Mouse (Mus musculus) neural tube, embryonic 12.5 days (tissue): ENCODE data around the gene Tmem221. TPM values are rescaled to one million over a fixed set of nuclear protein-coding genes. Genes with fewer than 3 reads are reported as not detected.

Experiments used
- ATAC-seq: fragments of 200-750 bp; cut with Nextera tagmentation; 2 replicates; pipeline ENCODE4 v1.8.0; 2017; ENCODE audit warnings: low read depth, mild to moderate bottlenecking, moderate TSS enrichment, moderate library complexity; ENCODE audit not compliant: low FRiP score
- H3K27ac ChIP-seq: fragments of 300-500 bp; sonication (generic); 2 replicates; pipeline ENCODE4 v1.5.1; 2016
- H3K27me3 ChIP-seq: fragments of 300-500 bp; sonication (generic); replicated peaks from 2 replicates; pipeline ENCODE4 v1.6.1; 2016; ENCODE audit warnings: mild to moderate bottlenecking
- H3K36me3 ChIP-seq: fragments of 300-500 bp; sonication (generic); 2 replicates; pipeline ENCODE4 v1.6.1; 2016; ENCODE audit warnings: mild to moderate bottlenecking
- H3K4me1 ChIP-seq: fragments of 300-500 bp; sonication (generic); 2 replicates; pipeline ENCODE4 v1.6.1; 2016
- H3K4me2 ChIP-seq: fragments of 300-500 bp; sonication (generic); replicated peaks from 2 replicates; pipeline ENCODE4 v1.6.1; 2016; ENCODE audit warnings: mild to moderate bottlenecking
- H3K4me3 ChIP-seq: fragments of 300-500 bp; sonication (generic); 2 replicates; pipeline ENCODE4 v1.5.1; 2016
- H3K9ac ChIP-seq: fragments of 300-500 bp; sonication (generic); 2 replicates; pipeline ENCODE4 v1.6.1; 2016; ENCODE audit warnings: mild to moderate bottlenecking
- H3K9me3 ChIP-seq: fragments of 300-500 bp; sonication (generic); 2 replicates; pipeline ENCODE4 v1.6.1; 2016; ENCODE audit warnings: mild to moderate bottlenecking
- WGBS: fragments of 180-500 bp; shearing (Covaris S2); methylation state at CpG from one replicate; pipeline ENCODE4 v1.1.7; 2016; 5-methylcytosine and 5-hydroxymethylcytosine counted together
- polyA plus RNA-seq: library from polyadenylated mRNA; unstranded; fragments of >200 nt; fragmentation: Nextera tagmentation; extraction: Ambion mirVana; gene quantifications from 2 replicates; pipeline ENCODE4 v1.2.1, GENCODE M21; 2016

The Tmem221 gene
- polyA plus RNA-seq, 1 experiment from 2014 or later: 0.11 TPM

GRCm38 (mm10) chr8:71574426-71574825, 15.8 kb upstream of the Tmem221 start:
- peaks cover 20% of the 10 kb centered on the region for H3K4me1 ChIP-seq
- H3K9ac ChIP-seq: no peak overlapping the region
- WGBS: 78% methylated on average over 7 of the region's 7 CpGs
- H3K9me3 ChIP-seq: no peaks in the 10 kb centered on the region
- ATAC-seq: no peak
- H3K4me3 ChIP-seq: no peak overlapping the region
- H3K36me3 ChIP-seq: peaks cover 2% of the 10 kb centered on the region; the same call in 1 of the 2 replicates
- no peaks in the 10 kb centered on the region for H3K27me3 ChIP-seq
- H3K4me2 ChIP-seq: no peak overlapping the region
- no peak overlapping the region for H3K27ac ChIP-seq

GRCm38 (mm10) chr8:71572847-71573633, 14.4 kb upstream of the Tmem221 start:
- no peaks in the 10 kb centered on the region for H3K36me3 ChIP-seq
- H3K4me1 ChIP-seq: peaks cover 28% of the 10 kb centered on the region
- no peak overlapping the region for H3K4me3 ChIP-seq
- H3K9ac ChIP-seq: 0 out of 2 replicates have a peak overlapping the region, but pooled peaks have one; percentile 8
- no peak for ATAC-seq
- WGBS: 76% methylated on average over 9 of the region's 9 CpGs
- H3K27ac ChIP-seq: no peak overlapping the region; the same call in 1 of the 2 replicates
- peaks cover 10% of the 10 kb centered on the region for H3K27me3 ChIP-seq
- peak overlapping the region; percentile 89 for H3K4me2 ChIP-seq
- no peaks in the 10 kb centered on the region for H3K9me3 ChIP-seq

DNA sequence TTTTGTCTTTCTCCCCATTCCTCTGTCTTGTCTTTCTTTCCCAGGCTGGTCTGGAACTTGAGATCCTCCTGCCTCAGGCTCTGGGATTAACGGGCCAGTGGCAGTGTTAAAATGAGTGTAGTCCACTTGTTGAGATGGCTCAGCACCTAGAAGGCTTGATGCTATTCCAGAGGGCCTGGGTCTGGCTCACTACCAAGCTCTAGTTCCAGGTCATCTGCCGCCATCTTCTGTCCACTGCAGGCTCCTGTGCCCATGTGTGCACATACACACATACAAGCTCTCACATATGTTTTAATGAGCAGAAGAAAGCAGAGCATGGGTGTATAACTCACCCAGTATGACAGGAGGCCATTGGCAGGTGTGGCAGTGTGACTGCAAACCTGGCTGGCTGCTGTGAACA, 13.4 kb upstream of the Tmem221 start:
- H3K4me3 ChIP-seq: no peak overlapping the region
- peak overlapping the region; percentile 89; the same call in 1 of the 2 replicates for H3K4me2 ChIP-seq
- no peak overlapping the region for H3K9ac ChIP-seq
- H3K27ac ChIP-seq: no peak overlapping the region
- H3K9me3 ChIP-seq: no peaks in the 10 kb centered on the region
- ATAC-seq: no peak
- H3K36me3 ChIP-seq: no peaks in the 10 kb centered on the region
- peaks cover 28% of the 10 kb centered on the region for H3K4me1 ChIP-seq
- 87% methylated on average over 2 of the region's 2 CpGs for WGBS
- H3K27me3 ChIP-seq: peaks cover 11% of the 10 kb centered on the region

GRCm38 (mm10) chr8:71570291-71570954, 11.8 kb upstream of the Tmem221 start:
- no peaks in the 10 kb centered on the region for H3K36me3 ChIP-seq
- H3K4me2 ChIP-seq: peak overlapping the region; percentile 89
- under 1% methylated on average over 41 of the region's 41 CpGs for WGBS
- peak overlapping the region; percentile 61 for H3K4me3 ChIP-seq
- H3K27me3 ChIP-seq: peaks cover 20% of the 10 kb centered on the region
- H3K4me1 ChIP-seq: peaks cover 28% of the 10 kb centered on the region
- H3K9ac ChIP-seq: peak overlapping the region; percentile 72
- H3K27ac ChIP-seq: peak overlapping the region; percentile 50
- peak; percentile 84 for ATAC-seq
- H3K9me3 ChIP-seq: no peaks in the 10 kb centered on the region

DNA sequence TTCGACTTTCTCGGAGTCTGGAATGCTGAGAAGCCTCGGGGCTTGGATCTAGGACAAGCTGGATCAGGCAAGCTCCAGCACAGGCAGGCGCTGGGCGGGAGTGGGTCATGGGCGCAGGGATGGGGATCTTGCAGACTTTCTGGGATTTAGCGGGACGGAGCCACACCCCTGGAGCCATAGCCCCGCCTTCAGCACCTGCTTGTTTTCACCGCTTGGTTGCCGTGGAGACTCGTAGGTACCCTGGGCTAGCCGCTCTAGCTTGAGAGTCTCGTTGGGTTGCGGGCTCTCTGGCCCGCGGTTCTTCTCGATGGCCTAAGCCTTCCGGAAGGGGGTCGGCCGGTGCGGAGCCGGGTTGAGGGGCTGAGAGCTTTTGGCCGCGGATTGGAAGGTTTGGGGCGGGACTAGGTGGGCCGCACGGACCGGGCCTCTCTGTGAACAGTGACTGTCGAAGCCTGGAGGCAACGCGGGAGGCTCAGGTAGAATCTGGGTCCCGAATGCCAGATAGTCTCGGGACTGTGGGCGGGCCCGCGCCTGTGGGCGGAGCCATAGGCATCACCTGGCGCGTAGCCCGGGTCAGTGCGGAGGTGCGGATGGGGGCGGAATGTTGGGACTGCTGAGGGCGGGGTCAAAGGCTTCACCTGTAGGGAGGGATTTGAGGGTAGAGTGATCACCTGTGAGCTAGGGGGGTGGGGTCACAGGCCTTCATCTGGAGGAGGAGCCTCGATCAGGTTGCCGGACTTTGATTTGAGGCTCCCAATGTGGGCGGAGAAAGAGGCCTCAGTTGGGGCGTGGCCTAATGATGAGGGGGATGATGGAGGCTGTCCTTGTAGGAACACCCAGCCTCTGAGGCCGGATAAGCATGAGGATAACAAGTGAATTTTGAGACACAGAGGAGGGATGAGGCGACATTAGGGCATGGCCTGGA, 11.0 kb upstream of the Tmem221 start:
- Histone ChIP-seq H3K27ac (no peak overlapping the region; the same call in 1 of the 2 replicates), H3K4me1 (peaks cover 28% of the 10 kb centered on the region), H3K4me3 (peak overlapping the region; percentile 61), H3K9me3 (no peaks in the 10 kb centered on the region), H3K9ac (peak overlapping the region; percentile 52), H3K36me3 (no peaks in the 10 kb centered on the region), H3K27me3 (peaks cover 26% of the 10 kb centered on the region), H3K4me2 (peak overlapping the region; percentile 89)
- under 1% methylated on average over 51 of the region's 51 CpGs for WGBS
- ATAC-seq: peak; percentile 82

DNA sequence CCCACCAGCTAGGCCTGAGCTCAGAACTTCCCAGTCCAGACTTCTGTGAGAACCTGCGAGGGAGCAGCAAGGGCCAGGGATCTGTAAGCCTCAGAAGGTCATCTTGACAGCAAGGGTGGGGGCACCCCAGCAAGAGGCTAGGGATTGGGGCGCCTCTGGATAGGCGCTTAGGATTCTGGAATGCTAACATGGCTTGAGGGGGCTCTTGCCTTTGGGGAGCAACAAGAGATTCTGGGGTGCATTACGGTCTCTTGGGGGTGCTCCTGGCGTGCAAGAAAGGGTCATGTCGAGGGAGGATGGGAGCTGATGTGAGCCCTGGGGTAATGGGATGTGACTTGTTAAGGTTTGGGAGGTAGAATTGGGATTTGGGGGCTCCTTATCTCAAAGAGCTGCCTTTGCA, 10.3 kb upstream of the Tmem221 start:
- Histone ChIP-seq H3K27ac (no peak overlapping the region), H3K9me3 (peaks cover 5% of the 10 kb centered on the region; the same call in 1 of the 2 replicates), H3K4me2 (peak overlapping the region; percentile 89), H3K4me3 (peak overlapping the region; percentile 61), H3K4me1 (peaks cover 28% of the 10 kb centered on the region), H3K36me3 (no peaks in the 10 kb centered on the region), H3K9ac (peak overlapping the region; percentile 52; the same call in 1 of the 2 replicates), H3K27me3 (peaks cover 29% of the 10 kb centered on the region)
- 18% methylated on average over 6 of the region's 6 CpGs for WGBS
- ATAC-seq: no peak

DNA sequence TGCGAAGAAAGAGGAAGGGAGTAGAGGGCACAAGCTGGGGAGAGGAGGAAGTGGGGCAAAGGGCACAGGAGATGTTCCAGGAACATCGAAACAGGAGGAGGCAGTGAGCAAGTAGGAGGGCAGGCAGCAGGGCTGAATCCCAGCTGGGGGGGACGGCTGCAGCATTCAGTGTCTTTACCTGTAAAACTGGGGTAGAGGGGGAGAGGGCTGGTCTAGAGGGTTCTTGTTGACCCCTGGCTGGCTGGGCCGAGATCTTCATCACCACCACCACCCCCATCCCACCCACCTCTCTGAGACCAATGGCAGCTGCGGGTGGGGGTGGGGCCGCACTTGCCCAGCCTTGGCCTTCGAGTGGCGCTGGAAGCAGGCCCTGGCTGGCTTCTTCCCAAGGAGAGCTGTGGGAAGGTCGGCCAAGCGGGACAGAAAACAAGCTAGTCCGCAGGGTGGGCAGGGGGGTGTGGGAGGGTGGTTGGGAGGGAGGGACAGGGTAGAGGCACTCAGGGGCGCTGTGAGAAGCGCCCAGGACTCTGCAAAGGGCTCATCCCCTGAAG, 9.8 kb upstream of the Tmem221 start, which contains the start of gene Slc27a1:
Slc27a1 (plus strand) TSS at position 496 of the 551 bp plus-strand sequence.
- peak within 1 kb of the TSS; percentile 89 for H3K4me2 ChIP-seq
- no peak for ATAC-seq
- H3K4me1 ChIP-seq: peaks cover 28% of the 10 kb centered on the region
- H3K27me3 ChIP-seq: peaks cover 33% of the 10 kb centered on the region
- no peak within 1 kb of the TSS; the same call in 1 of the 2 replicates for H3K27ac ChIP-seq
- WGBS: 13% methylated on average over 13 of the region's 13 CpGs
- no peaks in the 10 kb centered on the region for H3K36me3 ChIP-seq
- peak within 1 kb of the TSS; percentile 52 for H3K9ac ChIP-seq
- peaks cover 6% of the 10 kb centered on the region; the same call in 1 of the 2 replicates for H3K9me3 ChIP-seq
- H3K4me3 ChIP-seq: peak within 1 kb of the TSS; percentile 61

GRCm38 (mm10) chr8:71567587-71567986, 8.9 kb upstream of the Tmem221 start:
- Histone ChIP-seq H3K4me3 (no peak overlapping the region), H3K27me3 (peaks cover 42% of the 10 kb centered on the region), H3K9ac (no peak overlapping the region), H3K4me1 (peaks cover 20% of the 10 kb centered on the region), H3K27ac (no peak overlapping the region), H3K36me3 (no peaks in the 10 kb centered on the region), H3K4me2 (no peak overlapping the region), H3K9me3 (peaks cover 6% of the 10 kb centered on the region; the same call in 1 of the 2 replicates)
- WGBS: 77% methylated on average over 7 of the region's 7 CpGs
- ATAC-seq: no peak

- H3K27me3 ChIP-seq: peaks cover 53% of the 10 kb centered on the region
- no peak within 1 kb of the TSS for H3K27ac ChIP-seq
- H3K4me2 ChIP-seq: no peak within 1 kb of the TSS
- H3K9me3 ChIP-seq: peaks cover 6% of the 10 kb centered on the region; the same call in 1 of the 2 replicates
- ATAC-seq: no peak
- H3K9ac ChIP-seq: no peak within 1 kb of the TSS
- WGBS: 69% methylated on average over 3 of the region's 3 CpGs
- no peaks in the 10 kb centered on the region for H3K36me3 ChIP-seq
- no peak within 1 kb of the TSS for H3K4me3 ChIP-seq
- peaks cover 19% of the 10 kb centered on the region for H3K4me1 ChIP-seq
Observed at GRCm38 (mm10) chr8:71566501-71566900, 7.8 kb upstream of the Tmem221 start, which contains the start of gene Nxnl1. Gene Nxnl1 (minus strand): TSS chr8:71566601.

GRCm38 (mm10) chr8:71563992-71564391, 5.3 kb upstream of the Tmem221 start:
- Histone ChIP-seq H3K9me3 (peaks cover 6% of the 10 kb centered on the region; the same call in 1 of the 2 replicates), H3K27me3 (peaks cover 75% of the 10 kb centered on the region), H3K4me3 (no peak overlapping the region), H3K4me2 (no peak overlapping the region), H3K9ac (no peak overlapping the region), H3K4me1 (peaks cover 10% of the 10 kb centered on the region), H3K27ac (no peak overlapping the region), H3K36me3 (no peaks in the 10 kb centered on the region)
- 87% methylated on average over 4 of the region's 4 CpGs for WGBS
- ATAC-seq: no peak

- Histone ChIP-seq H3K27me3 (peaks cover 78% of the 10 kb centered on the region), H3K9ac (peak overlapping the region; percentile 40; the same call in 1 of the 2 replicates), H3K4me2 (peak overlapping the region; percentile 50), H3K4me1 (peaks cover 12% of the 10 kb centered on the region), H3K27ac (no peak overlapping the region), H3K4me3 (0 out of 2 replicates have a peak overlapping the region, but pooled peaks have one; percentile 9), H3K36me3 (no peaks in the 10 kb centered on the region), H3K9me3 (peaks cover 6% of the 10 kb centered on the region; the same call in 1 of the 2 replicates)
- WGBS: 2% methylated on average over 33 of the region's 33 CpGs
- no peak for ATAC-seq
Observed at GRCm38 (mm10) chr8:71562751-71563150, 4.1 kb upstream of the Tmem221 start.
